Mouse (Mus musculus) testis, adult 2 months (tissue): ENCODE measurements at regions not wholly inside any gene's neighbourhood (a gene's known extent, or its start where the extent isn't known, plus 50 kb on each side); places are given as distances from the start of the nearest gene placed in this dataset.

Source experiments
- H3K27ac ChIP-seq: fragments of 200-500 bp; 2 replicates; pipeline ENCODE4 v1.5.1; 2012; ENCODE audit warnings: low read depth, low read length; ENCODE audit not compliant: control insufficient read depth, insufficient read depth
- H3K27me3 ChIP-seq: fragments of 200-500 bp; 2 replicates; pipeline ENCODE4 v1.6.1; 2012; ENCODE audit warnings: mild to moderate bottlenecking, low read length, moderate library complexity; ENCODE audit not compliant: control insufficient read depth, insufficient read depth
- H3K36me3 ChIP-seq: fragments of 200-500 bp; 2 replicates; pipeline ENCODE4 v1.6.1; 2012; ENCODE audit warnings: mild to moderate bottlenecking, low read length; ENCODE audit not compliant: control insufficient read depth, insufficient read depth
- H3K4me1 ChIP-seq: fragments of 200-500 bp; 2 replicates; pipeline ENCODE4 v1.6.1; 2012; ENCODE audit warnings: low read length; ENCODE audit not compliant: control insufficient read depth, insufficient read depth
- H3K4me3 ChIP-seq: fragments of 200-500 bp; 2 replicates; pipeline ENCODE4 v1.5.1; 2012; ENCODE audit warnings: low read depth, mild to moderate bottlenecking, low read length, moderate library complexity, mixed read lengths; ENCODE audit not compliant: control insufficient read depth
- CTCF ChIP-seq: fragments of 200-500 bp; IDR thresholded peaks from 2 replicates; pipeline ENCODE4 v1.5.1; 2012; ENCODE audit warnings: low read depth, mild to moderate bottlenecking, inconsistent platforms, low read length, moderate library complexity; ENCODE audit not compliant: control insufficient read depth, insufficient read depth, insufficient replicate concordance
- POLR2A ChIP-seq: fragments of 200-500 bp; IDR thresholded peaks from 2 replicates; pipeline ENCODE4 v1.6.1; 2012; ENCODE audit warnings: low read depth, mild to moderate bottlenecking, inconsistent platforms, low read length, moderate library complexity; ENCODE audit not compliant: control insufficient read depth

DNA sequence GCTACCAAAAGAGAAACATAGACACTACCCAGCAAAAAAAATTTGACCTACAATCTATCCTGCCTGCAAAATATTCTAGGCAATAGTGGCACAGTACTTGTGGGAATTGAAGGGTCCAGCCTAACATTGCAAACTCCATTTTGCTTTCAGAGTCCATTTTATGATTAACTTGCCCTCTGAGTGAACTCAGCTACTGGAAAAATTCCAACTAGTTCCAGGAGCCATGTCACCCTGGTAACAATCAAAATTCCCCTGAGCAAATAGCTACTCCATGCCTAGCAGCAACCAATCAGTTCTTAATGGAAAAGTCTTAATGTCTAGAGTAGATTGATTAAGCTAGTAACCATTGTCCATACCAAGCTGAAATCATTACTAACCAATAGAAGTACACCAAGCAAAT, 104.3 kb upstream of the Ankrd50 start:
- Histone ChIP-seq H3K27me3 (no peaks in the 10 kb centered on the region), H3K4me3 (no peak overlapping the region), H3K36me3 (no peaks in the 10 kb centered on the region), H3K27ac (no peak overlapping the region), H3K4me1 (no peaks in the 10 kb centered on the region)
- TF ChIP-seq CTCF (no peak), POLR2A (no peak)

DNA sequence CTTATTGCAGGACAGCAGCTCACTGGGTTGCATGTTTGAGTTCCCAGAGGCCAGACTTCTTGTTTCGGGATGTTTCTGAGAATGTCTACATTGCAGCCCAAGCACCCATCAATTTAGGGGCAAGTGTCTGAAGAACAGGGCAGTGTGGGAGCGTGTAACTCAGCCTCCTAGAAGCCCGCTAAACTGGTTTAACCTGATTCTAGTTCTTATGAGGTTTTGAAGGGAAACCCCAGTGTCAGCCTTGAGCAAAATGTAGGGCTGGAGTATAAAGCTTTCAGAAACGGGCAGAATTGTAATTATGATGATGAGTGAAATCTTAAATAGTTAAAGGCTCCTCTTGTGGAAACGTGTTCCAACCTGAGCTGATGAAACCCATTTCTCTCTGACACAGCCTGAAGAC, 100.9 kb upstream of the Ankrd50 start:
- Histone ChIP-seq H3K4me3 (no peak overlapping the region), H3K4me1 (no peaks in the 10 kb centered on the region), H3K36me3 (no peaks in the 10 kb centered on the region), H3K27ac (no peak overlapping the region), H3K27me3 (no peaks in the 10 kb centered on the region)
- TF ChIP-seq POLR2A = no peak
- no peak for TF ChIP-seq CTCF

DNA sequence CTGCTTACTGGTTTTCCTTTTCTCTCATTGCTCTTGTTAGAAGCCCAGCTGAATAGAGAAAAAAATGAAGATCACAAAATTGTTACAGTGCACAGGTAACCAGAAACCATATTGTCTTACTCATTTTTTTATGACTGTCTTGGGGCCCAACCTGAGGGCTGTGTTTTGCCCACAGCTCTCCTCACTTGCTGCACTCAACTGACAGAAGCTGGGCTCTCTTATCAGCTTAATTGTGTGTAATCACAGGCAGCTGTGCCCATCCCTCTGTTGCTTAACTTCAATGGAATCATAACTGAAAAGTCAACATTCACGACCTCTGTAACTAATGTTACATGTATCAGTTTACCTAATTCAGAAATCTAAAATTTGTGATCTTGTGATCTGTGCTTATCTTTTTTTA, 95.1 kb upstream of the Ankrd50 start:
- 0 out of 2 replicates have a peak, but pooled peaks cover 2% of the 10 kb centered on the region for H3K4me1 ChIP-seq
- no peak overlapping the region for H3K27ac ChIP-seq
- no peaks in the 10 kb centered on the region for H3K27me3 ChIP-seq
- H3K4me3 ChIP-seq = no peak overlapping the region
- TF ChIP-seq CTCF (no peak), POLR2A (no peak)
- no peaks in the 10 kb centered on the region for H3K36me3 ChIP-seq

DNA sequence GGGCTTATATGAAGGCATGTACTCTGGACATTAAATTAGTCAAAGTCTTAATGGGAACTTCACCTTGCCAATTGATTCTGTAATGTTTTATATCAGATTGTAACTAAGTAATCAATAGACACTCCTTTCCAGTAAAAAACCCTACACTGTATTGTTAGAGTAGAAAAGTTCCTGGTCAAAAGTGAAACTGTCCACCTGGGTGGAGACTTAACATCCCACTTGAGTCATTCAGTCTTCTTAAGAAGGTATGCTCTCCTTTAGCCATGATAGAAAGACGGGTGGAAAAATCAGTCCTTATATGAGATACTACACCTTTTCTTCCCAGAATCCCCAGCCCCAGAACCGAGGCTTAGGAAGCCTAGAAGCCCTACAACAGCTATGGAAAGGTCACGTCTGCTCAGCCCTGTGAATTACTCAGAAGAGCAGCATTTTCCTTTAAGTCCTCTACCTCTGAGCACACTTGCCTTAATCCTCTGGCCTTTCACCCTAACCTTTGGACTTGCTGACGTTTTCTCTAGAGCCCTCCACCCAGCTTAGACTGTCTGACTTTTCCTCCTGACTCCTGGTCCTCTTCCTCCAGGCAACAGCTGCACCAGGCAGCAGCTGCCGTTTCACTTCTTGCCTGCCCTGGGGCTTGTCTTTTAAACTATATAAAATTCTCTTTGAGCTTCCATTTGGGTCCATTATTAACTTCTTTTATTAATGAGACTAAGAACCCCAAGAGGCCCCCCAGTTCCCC, 93.4 kb upstream of the Ankrd50 start:
- H3K4me3 ChIP-seq = no peak overlapping the region
- H3K4me1 ChIP-seq = 0 out of 2 replicates have a peak, but pooled peaks cover 2% of the 10 kb centered on the region
- no peak overlapping the region for H3K27ac ChIP-seq
- TF ChIP-seq CTCF = no peak
- no peak for TF ChIP-seq POLR2A
- H3K36me3 ChIP-seq = no peaks in the 10 kb centered on the region
- no peaks in the 10 kb centered on the region for H3K27me3 ChIP-seq

DNA sequence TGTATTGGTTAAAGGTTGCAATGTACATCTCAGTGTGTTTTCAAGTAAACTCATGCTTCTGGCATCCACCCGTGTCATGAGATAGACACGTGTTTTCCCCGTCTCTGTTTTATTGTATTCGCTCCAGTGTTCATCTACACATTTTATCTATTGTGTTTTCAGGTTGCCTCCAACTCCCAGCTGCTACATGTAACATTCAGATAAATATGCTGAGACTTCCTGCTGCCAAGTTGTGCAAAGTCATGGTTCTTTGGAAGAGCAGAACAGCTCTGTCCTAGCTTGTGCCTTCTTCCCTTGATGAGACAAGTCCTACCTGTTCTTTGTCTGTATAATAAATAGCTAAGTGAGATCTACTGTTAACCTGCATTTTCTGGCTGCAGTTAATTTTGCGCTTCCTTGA, 89.0 kb upstream of the Ankrd50 start:
- TF ChIP-seq CTCF (no peak), POLR2A (no peak)
- Histone ChIP-seq H3K27me3 (no peaks in the 10 kb centered on the region), H3K27ac (no peak overlapping the region), H3K4me3 (no peak overlapping the region), H3K36me3 (no peaks in the 10 kb centered on the region), H3K4me1 (peaks cover 8% of the 10 kb centered on the region)

DNA sequence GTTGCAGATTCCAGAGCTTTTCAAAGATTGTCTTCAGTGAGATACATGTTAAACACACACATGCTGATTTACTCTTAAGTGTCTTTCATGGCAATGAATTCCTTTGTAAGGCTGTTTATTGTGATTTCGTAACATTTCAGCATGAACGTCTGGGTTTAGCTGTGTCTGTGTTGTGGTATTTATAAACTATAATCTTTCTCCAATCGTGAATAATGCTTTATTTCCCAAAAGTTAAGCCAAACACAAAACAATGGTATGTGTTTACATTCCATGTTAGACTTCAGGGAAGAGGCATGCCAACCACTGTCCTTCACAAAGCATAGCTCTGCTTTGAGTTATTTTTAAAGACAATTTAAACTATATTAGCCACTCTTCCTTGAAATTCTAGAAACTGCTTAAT, 87.5 kb upstream of the Ankrd50 start:
- H3K4me1 ChIP-seq = peaks cover 8% of the 10 kb centered on the region
- no peaks in the 10 kb centered on the region for H3K36me3 ChIP-seq
- no peaks in the 10 kb centered on the region for H3K27me3 ChIP-seq
- no peak for TF ChIP-seq POLR2A
- no peak for TF ChIP-seq CTCF
- H3K4me3 ChIP-seq = no peak overlapping the region
- H3K27ac ChIP-seq = no peak overlapping the region

DNA sequence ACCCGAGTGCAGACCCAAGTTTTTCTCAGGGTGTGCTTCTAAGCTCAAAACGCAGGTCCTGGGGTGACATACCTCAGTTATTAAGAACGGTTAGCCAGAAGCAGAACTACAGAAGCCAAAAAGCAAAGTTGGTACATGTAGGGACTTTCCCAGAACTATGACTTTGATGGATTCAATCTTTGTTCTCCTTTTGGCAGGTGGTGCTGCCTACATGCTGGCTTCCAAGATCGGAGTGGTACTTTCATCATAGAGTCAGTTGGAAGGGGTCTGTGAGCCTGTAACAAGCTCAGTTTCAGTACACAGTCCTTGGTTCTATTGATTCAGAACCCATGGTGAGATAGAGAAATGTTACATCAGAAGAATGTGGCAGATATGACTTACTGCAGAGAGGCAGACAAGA, 86.6 kb upstream of the Ankrd50 start:
- Histone ChIP-seq H3K4me3 (no peak overlapping the region), H3K4me1 (peaks cover 6% of the 10 kb centered on the region), H3K27me3 (no peaks in the 10 kb centered on the region), H3K36me3 (no peaks in the 10 kb centered on the region), H3K27ac (no peak overlapping the region)
- TF ChIP-seq POLR2A = no peak
- no peak for TF ChIP-seq CTCF
